Comparison of ENCODE assay signal across 8 mouse cellular contexts in the genomic region with DNA sequence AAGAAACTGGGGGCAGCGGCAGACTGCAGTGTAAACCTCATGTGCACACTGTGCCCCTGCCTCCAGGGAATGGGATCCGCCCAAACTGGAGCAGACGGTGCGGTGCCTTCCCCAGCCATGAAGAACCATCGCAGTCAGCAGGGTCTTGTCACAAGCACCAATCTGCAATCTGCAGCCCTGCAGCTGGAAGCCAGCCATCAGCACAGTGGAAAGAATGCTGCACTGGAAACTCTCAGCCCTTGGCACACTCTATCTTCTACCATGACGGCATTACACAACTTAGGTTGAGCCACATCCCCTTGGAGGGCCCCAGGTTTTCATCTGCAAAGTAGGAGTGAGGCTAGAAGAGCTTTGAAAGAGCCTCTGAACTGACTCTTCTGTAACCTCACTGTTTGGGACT.
DNase-seq lines count a peak whose midpoint lies in the region; ATAC-seq and TF ChIP-seq lines count a peak whose summit lies in the region.

No protein-coding gene starts in this region.

- peak overlapping the region; percentile 41 for H3K27ac ChIP-seq in gastrocnemius, adult 2 months
- no peak overlapping the region for H3K27ac ChIP-seq in hindbrain, embryonic 16.5 days (ENCODE audit: low read depth, low read length)

- H3K27me3 ChIP-seq in hindbrain, embryonic 16.5 days (replicated peaks; ENCODE audit: control insufficient read depth, insufficient read depth, low read length): no peaks in the 10 kb centered on the region

- peaks cover 5% of the 10 kb centered on the region; the same call in 1 of the 2 replicates for H3K4me1 ChIP-seq in hindbrain, embryonic 16.5 days (ENCODE audit: control insufficient read depth, insufficient read depth, low read depth, low read length)
- H3K4me1 ChIP-seq in lung, adult 2 months (ENCODE audit: control insufficient read depth, insufficient read depth, low read length): no peaks in the 10 kb centered on the region

- no peaks in the 10 kb centered on the region for H3K9me3 ChIP-seq in hindbrain, embryonic 16.5 days (ENCODE audit: control insufficient read depth, low read length)

- H3K36me3 ChIP-seq in hindbrain, embryonic 16.5 days (ENCODE audit: control insufficient read depth, insufficient read depth, low read length): no peaks in the 10 kb centered on the region

- TF ChIP-seq CTCF in gastrocnemius, adult 2 months (IDR thresholded peaks at IDR 0.05): peak; percentile 12; the same call in 1 of the 2 replicates
- no peak for TF ChIP-seq CTCF in lung, adult 2 months (IDR thresholded peaks at IDR 0.05; ENCODE audit: insufficient read depth, low read length)

- H3K4me2 ChIP-seq in hindbrain, embryonic 16.5 days (ENCODE audit: low read length): no peak overlapping the region

- intact Hi-C loops in gastrocnemius, adult 2 months (cut with DNase I): no loop called here

- TF ChIP-seq POLR2A in lung, adult 2 months (IDR thresholded peaks at IDR 0.05; ENCODE audit: borderline replicate concordance, extremely low read depth, low read depth, low read length): no peak

- no peak overlapping the region for H3K4me3 ChIP-seq in gastrocnemius, adult 2 months
- no peak overlapping the region for H3K4me3 ChIP-seq in hindbrain, embryonic 16.5 days (ENCODE audit: low read length)
- no peak overlapping the region for H3K4me3 ChIP-seq in lung, adult 2 months (replicated peaks; ENCODE audit: extremely low read depth, low read depth, low read length)

- peak; percentile 69 for DNase-seq in urinary bladder, postnatal 14 days (ENCODE audit: low spot score)
- no peak for DNase-seq in urinary bladder, postnatal 10 days (ENCODE audit: low spot score)
- DNase-seq in gastrocnemius, adult 2 months: peak; percentile 84
- DNase-seq in lung, adult 2 months: peak; percentile 72
- no peak for DNase-seq in thymus, postnatal 36 days
- no peak for DNase-seq in embryo, embryonic 9.5 days (ENCODE audit: extremely low spot score)

- no peak overlapping the region for H3K9ac ChIP-seq in hindbrain, embryonic 16.5 days (ENCODE audit: low read depth, low read length)

- 45% methylated on average over 6 of the region's 6 CpGs for WGBS in hindbrain, embryonic 16.5 days
- WGBS in lung, adult 2 months: 17% methylated on average over 6 of the region's 6 CpGs

- ATAC-seq in hindbrain, embryonic 16.5 days: peak; percentile 79
- ATAC-seq in erythroid progenitor cell, adult 5-6 weeks (replicated peaks; ENCODE audit: low FRiP score, poor library complexity, severe bottlenecking): no peak

Comparison
In these comparisons a context has a peak if more than half of its experiments do, and no peak if none do; other contexts are left out.
1. DNase-seq: peak in urinary bladder, postnatal 14 days (single experiment), gastrocnemius, adult 2 months (single experiment) and lung, adult 2 months (single experiment); none in urinary bladder, postnatal 10 days (single experiment), thymus, postnatal 36 days (0 of 2) and embryo, embryonic 9.5 days (single experiment).